Mouse (Mus musculus): ENCODE results near the gene Cbx1. TPM values are rescaled to one million over a fixed set of nuclear protein-coding genes. Genes with fewer than 3 reads are reported as not detected.
A peak's percentile ranks its signal among the peaks of the same experiment; 100 is the strongest.
"Not testable (repeated sequence)": the region's sequence is repeated elsewhere in the genome, so short reads cannot be mapped to it uniquely, and the experiment has no call there.

Gene Cbx1
- polyA plus RNA-seq, 1 experiment from 2014 or later = 76.7 TPM

DNA sequence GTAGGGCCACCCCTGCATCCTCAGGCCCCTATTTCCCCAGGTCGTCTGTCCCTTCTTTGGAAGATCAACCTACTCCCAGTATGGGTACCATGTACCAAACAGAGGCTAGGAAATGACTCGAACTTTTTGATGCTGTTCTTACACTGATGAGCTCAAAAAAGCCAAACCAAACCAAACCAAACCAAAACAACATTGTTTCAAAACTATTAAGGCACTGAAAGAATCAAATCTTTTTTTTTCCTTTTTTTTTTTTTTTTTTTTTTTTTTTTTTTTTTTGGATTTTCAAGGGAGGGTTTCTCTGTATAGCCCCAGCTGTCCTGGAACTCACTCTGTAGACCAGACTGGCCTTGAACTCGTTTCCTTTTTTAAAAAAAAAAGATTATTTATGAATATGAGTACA is 54.7 kb downstream of the Cbx1 start:
- no peak overlapping the region for H3K27ac ChIP-seq (ENCODE audit: low read depth, low read length)
- no peak for DNase-seq (ENCODE audit: low spot score)
- no peaks in the 10 kb centered on the region for H3K4me1 ChIP-seq (replicated peaks; ENCODE audit: control insufficient read depth, insufficient read depth, low read length)
- no peak overlapping the region for H3K9ac ChIP-seq (ENCODE audit: low read depth, low read length)
- no peaks in the 10 kb centered on the region for H3K9me3 ChIP-seq (ENCODE audit: control insufficient read depth, low read length)
- no peak overlapping the region for H3K4me3 ChIP-seq (ENCODE audit: low read depth, low read length)
- no peak for ATAC-seq (replicated peaks; ENCODE audit: low FRiP score)
- H3K36me3 ChIP-seq (ENCODE audit: control insufficient read depth, insufficient read depth, low read length) = no peaks in the 10 kb centered on the region
- H3K27me3 ChIP-seq (replicated peaks; ENCODE audit: control insufficient read depth, insufficient read depth, low read length) = no peaks in the 10 kb centered on the region
- H3K4me2 ChIP-seq = no peak overlapping the region
- WGBS = 55% methylated on average over 3 of the region's 3 CpGs

DNA sequence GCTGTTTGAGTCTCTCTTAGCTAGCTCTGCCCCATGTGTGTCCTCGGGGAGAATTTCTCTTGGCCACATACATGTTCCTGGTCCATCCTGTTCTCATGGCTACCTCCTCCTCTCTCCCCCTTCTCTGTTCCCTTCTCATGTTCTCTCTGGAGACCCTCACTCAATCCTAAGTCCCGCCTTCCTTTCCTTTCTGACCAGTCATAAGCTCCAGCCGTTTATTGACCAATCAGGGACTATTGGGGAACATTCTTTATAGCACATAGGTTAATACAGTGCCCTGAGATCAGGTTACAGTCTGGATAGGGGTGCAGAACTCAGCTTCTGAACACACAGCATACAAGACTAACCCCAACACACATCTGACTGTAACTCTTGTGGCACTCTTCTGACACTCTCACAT is 58.3 kb downstream of the Cbx1 start:
- Histone ChIP-seq H3K4me1 (replicated peaks; ENCODE audit: control insufficient read depth, insufficient read depth, low read length) (peaks cover 6% of the 10 kb centered on the region), H3K27ac (ENCODE audit: low read depth, low read length) (no peak overlapping the region), H3K27me3 (replicated peaks; ENCODE audit: control insufficient read depth, insufficient read depth, low read length) (peaks cover 3% of the 10 kb centered on the region; the same call in 1 of the 2 replicates), H3K9ac (ENCODE audit: low read depth, low read length) (no peak overlapping the region), H3K36me3 (ENCODE audit: control insufficient read depth, insufficient read depth, low read length) (no peaks in the 10 kb centered on the region), H3K4me2 (no peak overlapping the region), H3K4me3 (ENCODE audit: low read depth, low read length) (no peak overlapping the region), H3K9me3 (ENCODE audit: control insufficient read depth, low read length) (no peaks in the 10 kb centered on the region)
- WGBS = 45% methylated on average over 3 of the region's 3 CpGs
- ATAC-seq (replicated peaks; ENCODE audit: low FRiP score) = no peak
- DNase-seq (ENCODE audit: low spot score) = no peak

DNA sequence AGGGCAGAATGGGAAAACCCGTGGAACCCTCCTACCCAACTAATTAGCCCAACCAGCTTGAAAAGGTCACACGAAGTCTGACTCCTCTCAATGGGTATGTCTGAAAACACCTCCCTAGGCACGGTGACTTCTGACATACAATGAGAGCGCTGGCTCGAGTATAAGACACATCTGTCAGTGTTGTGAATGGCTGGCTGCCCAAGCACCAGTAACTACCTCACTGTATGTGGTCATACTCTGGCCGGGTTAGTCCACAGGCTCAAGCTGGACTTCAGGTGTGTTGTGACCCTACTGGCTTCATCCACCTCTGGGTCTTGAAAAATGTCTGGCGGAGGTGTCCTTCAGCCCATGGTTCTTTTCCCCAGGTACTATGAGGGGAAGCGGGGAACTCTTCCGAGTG is 59.8 kb downstream of the Cbx1 start:
- WGBS = 71% methylated on average over 9 of the region's 9 CpGs
- no peaks in the 10 kb centered on the region for H3K36me3 ChIP-seq (ENCODE audit: control insufficient read depth, insufficient read depth, low read length)

DNA sequence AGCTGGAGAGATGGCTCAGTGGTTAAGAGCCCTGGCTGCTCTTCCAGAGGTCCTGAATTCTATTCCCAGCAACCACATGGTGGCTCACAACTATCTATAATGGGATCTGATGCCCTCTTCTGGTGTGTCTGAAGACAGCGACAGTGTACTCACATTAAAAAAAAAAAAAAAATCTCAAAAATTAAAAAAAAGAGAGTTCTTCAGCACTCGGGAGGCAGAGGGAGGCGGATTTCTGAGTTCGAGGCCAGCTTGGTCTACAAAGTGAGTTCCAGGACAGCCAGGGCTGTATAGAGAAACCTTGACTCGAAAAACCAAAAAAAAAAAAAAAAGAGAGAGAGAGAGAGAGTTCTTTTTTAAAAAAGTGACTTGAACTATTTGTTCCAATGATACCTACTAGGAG is 60.2 kb downstream of the Cbx1 start:
- not testable (repeated sequence) for H3K36me3 ChIP-seq (ENCODE audit: control insufficient read depth, insufficient read depth, low read length); H3K4me1 ChIP-seq (replicated peaks; ENCODE audit: control insufficient read depth, insufficient read depth, low read length); H3K27ac ChIP-seq (ENCODE audit: low read depth, low read length); ATAC-seq (replicated peaks; ENCODE audit: low FRiP score); H3K27me3 ChIP-seq (replicated peaks; ENCODE audit: control insufficient read depth, insufficient read depth, low read length); H3K9me3 ChIP-seq (ENCODE audit: control insufficient read depth, low read length); DNase-seq (ENCODE audit: low spot score); H3K9ac ChIP-seq (ENCODE audit: low read depth, low read length)
- peak overlapping the region; percentile 83 for H3K4me2 ChIP-seq
- H3K4me3 ChIP-seq (ENCODE audit: low read depth, low read length) = peak overlapping the region; percentile 61
- 64% methylated on average over 5 of the region's 5 CpGs for WGBS

More for the DNA sequence above, 59.8 kb downstream of the Cbx1 start:
- Histone ChIP-seq H3K27me3 (replicated peaks; ENCODE audit: control insufficient read depth, insufficient read depth, low read length) (peaks cover 3% of the 10 kb centered on the region; the same call in 1 of the 2 replicates), H3K4me1 (replicated peaks; ENCODE audit: control insufficient read depth, insufficient read depth, low read length) (peaks cover 6% of the 10 kb centered on the region), H3K9me3 (ENCODE audit: control insufficient read depth, low read length) (no peaks in the 10 kb centered on the region), H3K4me3 (ENCODE audit: low read depth, low read length) (no peak overlapping the region), H3K4me2 (no peak overlapping the region), H3K9ac (ENCODE audit: low read depth, low read length) (no peak overlapping the region), H3K27ac (ENCODE audit: low read depth, low read length) (no peak overlapping the region)
- ATAC-seq (replicated peaks; ENCODE audit: low FRiP score) (no peak), DNase-seq (ENCODE audit: low spot score) (no peak)

DNA sequence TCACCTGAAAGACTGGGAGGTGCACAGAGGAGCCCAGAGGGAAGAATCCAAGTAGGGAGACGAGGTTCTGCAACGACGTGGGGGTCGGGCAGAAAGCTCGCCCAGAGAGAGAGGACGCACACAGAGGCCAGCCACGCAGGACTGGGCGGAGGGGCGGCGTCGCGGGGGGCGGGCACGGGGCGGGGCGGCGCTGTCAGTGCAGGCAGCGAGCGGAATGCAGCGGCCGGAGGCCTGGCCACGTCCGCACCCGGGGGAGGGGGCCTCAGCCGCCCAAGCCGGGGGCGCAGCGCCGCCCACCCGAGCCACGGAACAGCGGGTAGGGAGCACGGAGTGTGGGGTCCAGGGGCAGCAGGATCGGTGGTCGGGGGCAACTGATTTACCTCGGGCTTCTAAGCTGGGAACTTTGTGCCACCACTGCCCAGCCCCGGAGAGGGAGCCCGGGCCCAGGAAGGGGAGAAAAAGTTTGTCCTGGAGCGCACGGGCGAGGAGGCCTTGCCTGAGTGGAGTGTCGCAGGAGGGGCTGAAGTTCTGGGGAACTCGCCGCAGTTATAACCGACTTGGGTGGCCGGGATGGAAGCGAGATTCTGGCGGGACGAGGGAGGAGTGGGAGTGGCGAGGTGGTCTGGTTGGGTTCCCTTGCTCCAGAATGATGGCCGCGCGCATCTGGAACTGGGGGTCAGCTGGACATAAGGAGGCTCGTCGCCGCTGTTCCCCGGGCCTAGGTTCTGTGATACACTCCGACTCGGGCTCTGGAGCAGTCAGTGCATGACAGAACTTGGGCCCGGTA is 60.9 kb downstream of the Cbx1 start, which contains the start of gene Copz2:
Gene Copz2 (plus strand): TSS at position 190 of the 787 bp plus-strand sequence.
- H3K4me2 ChIP-seq = peak within 1 kb of the TSS; percentile 83

DNA sequence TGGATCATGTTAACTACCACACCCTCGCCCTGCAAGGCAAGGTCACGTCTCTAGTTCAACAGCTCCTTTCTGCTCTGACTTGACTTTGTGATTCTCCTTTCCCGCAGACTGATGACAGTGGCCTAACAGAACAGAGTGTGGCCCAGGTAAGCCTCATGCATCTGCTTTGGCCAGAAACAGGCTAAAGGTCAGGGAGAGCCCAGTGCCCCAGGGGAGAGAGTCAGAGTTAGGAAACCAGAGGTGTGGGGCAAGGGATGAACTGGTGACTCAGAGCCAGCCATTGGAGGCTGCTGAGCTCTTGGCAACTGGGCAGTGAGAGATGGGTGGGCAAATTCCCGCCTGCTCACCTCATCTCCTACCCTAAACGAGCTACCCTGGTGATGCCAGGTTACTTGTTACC is 68.5 kb downstream of the Cbx1 start:
- no peak overlapping the region for H3K4me3 ChIP-seq (ENCODE audit: low read depth, low read length)
- DNase-seq (ENCODE audit: low spot score) = no peak
- no peak overlapping the region for H3K9ac ChIP-seq (ENCODE audit: low read depth, low read length)
- 0 out of 2 replicates have a peak, but pooled peaks cover 1% of the 10 kb centered on the region for H3K27me3 ChIP-seq (replicated peaks; ENCODE audit: control insufficient read depth, insufficient read depth, low read length)
- no peak overlapping the region for H3K27ac ChIP-seq (ENCODE audit: low read depth, low read length)
- H3K4me2 ChIP-seq = no peak overlapping the region
- ATAC-seq (replicated peaks; ENCODE audit: low FRiP score) = no peak
- H3K36me3 ChIP-seq (ENCODE audit: control insufficient read depth, insufficient read depth, low read length) = no peaks in the 10 kb centered on the region
- peaks cover 2% of the 10 kb centered on the region for H3K4me1 ChIP-seq (replicated peaks; ENCODE audit: control insufficient read depth, insufficient read depth, low read length)
- no peaks in the 10 kb centered on the region for H3K9me3 ChIP-seq (ENCODE audit: control insufficient read depth, low read length)
- 72% methylated on average over 5 of the region's 5 CpGs for WGBS

More for the DNA sequence above, 60.9 kb downstream of the Cbx1 start, which contains the start of gene Copz2:
- peak within 1 kb of the TSS; percentile 62 for H3K9ac ChIP-seq (ENCODE audit: low read depth, low read length)
- DNase-seq (ENCODE audit: low spot score) (peak; percentile 78), ATAC-seq (replicated peaks; ENCODE audit: low FRiP score) (peak; percentile 60)
- WGBS = 2% methylated on average over 56 of the region's 60 CpGs
- peak within 1 kb of the TSS; percentile 61 for H3K4me3 ChIP-seq (ENCODE audit: low read depth, low read length)
- no peaks in the 10 kb centered on the region for H3K36me3 ChIP-seq (ENCODE audit: control insufficient read depth, insufficient read depth, low read length)
- no peak within 1 kb of the TSS for H3K27ac ChIP-seq (ENCODE audit: low read depth, low read length)
- peaks cover 3% of the 10 kb centered on the region; the same call in 1 of the 2 replicates for H3K27me3 ChIP-seq (replicated peaks; ENCODE audit: control insufficient read depth, insufficient read depth, low read length)
- peaks cover 6% of the 10 kb centered on the region for H3K4me1 ChIP-seq (replicated peaks; ENCODE audit: control insufficient read depth, insufficient read depth, low read length)
- no peaks in the 10 kb centered on the region for H3K9me3 ChIP-seq (ENCODE audit: control insufficient read depth, low read length)

MicroRNAs encoded within 50 kb of the gene (microRNA counts, 519-probe panel; counts per million panel counts)
- 6,193 counts per million, percentile 69 among the panel's probes with 10 or more counts for microRNA mmu-miR-152

Small RNA genes within 50 kb of the gene (microRNA-seq; reads per million reads assigned to microRNA genes)
- 180 reads per million, percentile 54 among the genes with 10 or more reads in this experiment for gene Mir152 (ENCODE audit: borderline number of aligned reads)

Other genes with a start within 250 kb of the Cbx1 start
- 10.5 and 12.0 TPM in 2 replicates for gene Snx11, start 11.6 kb upstream of the Cbx1 start, polyA plus RNA-seq (2014; fragmentation: Nextera tagmentation; extraction: Ambion mirVana)
- 27.6 and 28.9 TPM in 2 replicates for gene Nfe2l1, start 40.8 kb downstream of the Cbx1 start, polyA plus RNA-seq (2014; fragmentation: Nextera tagmentation; extraction: Ambion mirVana)
- 33.6 and 41.2 TPM in 2 replicates for gene Copz2, start 60.7 kb downstream of the Cbx1 start, polyA plus RNA-seq (2014; fragmentation: Nextera tagmentation; extraction: Ambion mirVana)
- 69.6 and 71.3 TPM in 2 replicates for gene Cdk5rap3, start 127.4 kb downstream of the Cbx1 start, polyA plus RNA-seq (2014; fragmentation: Nextera tagmentation; extraction: Ambion mirVana)
- 1.8 and 2.2 TPM in 2 replicates for gene Prr15l, start 139.0 kb downstream of the Cbx1 start, polyA plus RNA-seq (2014; fragmentation: Nextera tagmentation; extraction: Ambion mirVana)
- gene Pnpo, start 154.9 kb downstream of the Cbx1 start, polyA plus RNA-seq (2014; fragmentation: Nextera tagmentation; extraction: Ambion mirVana) = 206 and 226 TPM in 2 replicates
- gene Sp2, start 193.8 kb downstream of the Cbx1 start, polyA plus RNA-seq (2014; fragmentation: Nextera tagmentation; extraction: Ambion mirVana) = 18.3 and 18.9 TPM in 2 replicates
- gene Sp6, start 224.3 kb downstream of the Cbx1 start, polyA plus RNA-seq (2014; fragmentation: Nextera tagmentation; extraction: Ambion mirVana) = 0.17 TPM in 1 of 2 replicates, not detected in the other
- 16.4 and 17.6 TPM in 2 replicates for gene Scrn2, start 240.8 kb downstream of the Cbx1 start, polyA plus RNA-seq (2014; fragmentation: Nextera tagmentation; extraction: Ambion mirVana)

All from liver, embryonic 11.5 days (tissue).